Mouse (Mus musculus): ENCODE measurements at regions not wholly inside any gene's neighbourhood (a gene's known extent, or its start where the extent isn't known, plus 50 kb on each side); places are given as distances from the start of the nearest gene placed in this dataset.

DNA sequence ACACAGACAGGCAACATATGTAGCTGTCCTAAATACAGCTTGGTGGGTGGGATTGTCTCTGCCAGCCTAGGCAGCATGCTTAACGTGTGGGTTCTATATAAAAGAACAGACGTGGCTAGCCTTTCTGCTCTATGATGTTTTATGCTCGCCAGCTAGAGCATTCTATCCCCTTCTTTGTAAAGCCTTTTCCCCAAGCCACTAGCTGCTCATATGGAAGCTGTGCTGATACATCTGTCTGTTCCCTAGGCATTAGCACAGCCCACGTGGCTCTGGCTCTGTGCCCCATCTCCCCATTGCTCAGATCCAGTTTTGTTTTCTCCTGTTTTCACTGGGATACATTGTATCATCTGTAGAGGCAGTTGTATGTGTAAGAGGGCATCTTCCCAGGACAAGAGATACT is 511.3 kb downstream of the Adam3 start:
- no peak overlapping the region for H3K4me2 ChIP-seq
- WGBS = 81% methylated on average over 4 of the region's 4 CpGs
- H3K27ac ChIP-seq (ENCODE audit: low read depth, low read length) = no peak overlapping the region
- H3K36me3 ChIP-seq (ENCODE audit: control insufficient read depth, insufficient read depth, low read length) = no peaks in the 10 kb centered on the region
- H3K4me1 ChIP-seq (ENCODE audit: control insufficient read depth, insufficient read depth, low read length) = no peaks in the 10 kb centered on the region
- no peak overlapping the region for H3K4me3 ChIP-seq (ENCODE audit: low read depth, low read length)
- ATAC-seq (ENCODE audit: low FRiP score) (no peak), DNase-seq (ENCODE audit: low spot score, missing footprints) (no peak)
- no peaks in the 10 kb centered on the region for H3K27me3 ChIP-seq (ENCODE audit: control insufficient read depth, insufficient read depth, low read length)
- no peak overlapping the region for H3K9ac ChIP-seq (ENCODE audit: low read length)
- H3K9me3 ChIP-seq (ENCODE audit: control insufficient read depth, low read length) = no peaks in the 10 kb centered on the region

DNA sequence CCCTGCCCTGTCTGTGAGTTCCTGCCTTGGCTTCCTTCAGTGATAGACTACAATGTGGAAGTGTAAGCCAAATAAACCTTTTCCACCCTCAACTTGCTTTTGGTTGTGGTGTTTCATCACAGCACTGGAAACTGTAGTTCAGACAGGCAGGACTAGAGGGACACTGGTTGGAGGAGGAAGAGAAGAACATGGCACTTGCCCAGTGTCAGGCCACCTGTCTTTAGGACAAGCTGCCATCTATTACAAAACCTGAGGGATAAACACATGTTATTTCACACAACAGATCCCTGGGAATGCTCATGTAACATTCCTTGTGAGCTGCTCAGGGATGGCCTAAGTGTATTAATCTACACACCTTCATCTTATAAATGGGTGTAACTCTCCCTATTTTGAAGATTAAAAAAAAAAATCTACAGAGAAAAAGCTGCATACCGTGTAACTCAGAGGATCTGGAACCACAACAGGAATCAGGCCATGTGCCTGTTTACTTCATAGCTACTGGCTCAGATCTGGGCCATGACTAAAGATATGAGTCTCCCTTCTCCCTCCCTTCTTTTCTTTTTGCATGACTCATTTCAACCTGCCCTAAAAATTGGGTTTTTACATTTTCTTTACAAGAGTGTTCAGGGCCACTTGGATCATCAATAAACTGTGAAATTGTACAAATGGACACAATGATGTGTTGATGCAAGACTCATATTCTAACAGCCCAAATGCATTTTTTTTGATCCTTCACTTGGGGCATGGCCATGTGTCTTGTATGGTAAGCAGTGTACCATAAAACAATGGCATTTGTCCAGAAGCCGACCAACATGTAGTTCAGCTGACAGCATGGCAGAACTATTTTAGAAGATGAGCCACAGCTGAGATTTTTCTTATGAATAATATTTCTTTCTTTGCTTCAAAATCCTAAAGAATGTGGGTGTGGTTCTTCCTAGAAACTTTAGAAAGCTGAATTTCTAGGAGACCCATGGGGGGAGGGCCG is 513.1 kb downstream of the Adam3 start:
- no peaks in the 10 kb centered on the region for H3K36me3 ChIP-seq (ENCODE audit: control insufficient read depth, insufficient read depth, low read length)
- no peaks in the 10 kb centered on the region for H3K9me3 ChIP-seq (ENCODE audit: control insufficient read depth, low read length)
- H3K4me3 ChIP-seq (ENCODE audit: low read depth, low read length) = no peak overlapping the region
- no peaks in the 10 kb centered on the region for H3K4me1 ChIP-seq (ENCODE audit: control insufficient read depth, insufficient read depth, low read length)
- no peaks in the 10 kb centered on the region for H3K27me3 ChIP-seq (ENCODE audit: control insufficient read depth, insufficient read depth, low read length)
- DNase-seq (ENCODE audit: low spot score, missing footprints) (no peak), ATAC-seq (ENCODE audit: low FRiP score) (no peak)
- WGBS = 90% methylated on average over 3 of the region's 3 CpGs
- no peak overlapping the region for H3K9ac ChIP-seq (ENCODE audit: low read length)
- no peak overlapping the region for H3K4me2 ChIP-seq
- no peak overlapping the region for H3K27ac ChIP-seq (ENCODE audit: low read depth, low read length)

DNA sequence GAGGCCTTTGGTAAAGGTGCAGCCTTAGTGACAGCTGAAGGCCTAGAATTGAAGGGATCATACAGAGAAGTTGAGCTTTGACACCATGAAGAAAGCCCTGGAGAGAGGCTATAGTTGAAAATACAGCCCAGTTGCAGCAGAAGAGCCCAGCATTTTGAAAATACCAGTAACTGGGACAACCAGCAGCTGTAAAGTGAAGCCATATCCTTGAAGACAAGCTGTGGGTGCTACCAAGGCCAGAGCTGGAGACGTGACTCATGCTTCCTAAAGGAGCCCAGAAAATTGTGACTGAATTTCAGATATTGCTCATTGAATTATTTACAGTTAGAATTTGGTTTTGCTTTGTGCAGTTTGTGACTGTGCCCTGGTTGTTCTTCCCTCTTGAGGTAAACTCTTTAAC is 514.6 kb downstream of the Adam3 start:
- Histone ChIP-seq H3K4me2 (no peak overlapping the region), H3K27me3 (ENCODE audit: control insufficient read depth, insufficient read depth, low read length) (no peaks in the 10 kb centered on the region), H3K9me3 (ENCODE audit: control insufficient read depth, low read length) (no peaks in the 10 kb centered on the region), H3K27ac (ENCODE audit: low read depth, low read length) (no peak overlapping the region), H3K9ac (ENCODE audit: low read length) (no peak overlapping the region), H3K4me3 (ENCODE audit: low read depth, low read length) (no peak overlapping the region), H3K4me1 (ENCODE audit: control insufficient read depth, insufficient read depth, low read length) (no peaks in the 10 kb centered on the region), H3K36me3 (ENCODE audit: control insufficient read depth, insufficient read depth, low read length) (no peaks in the 10 kb centered on the region)
- no peak for DNase-seq (ENCODE audit: low spot score, missing footprints)
- WGBS = 88% methylated on average over 1 of the region's 1 CpGs
- ATAC-seq (ENCODE audit: low FRiP score) = no peak
